Mouse (Mus musculus) embryonic facial prominence, embryonic 14.5 days (tissue): ENCODE measurements around the gene Kif4. TPM values are rescaled to one million over a fixed set of nuclear protein-coding genes. Genes with fewer than 3 reads are reported as not detected.

Experiments used
- ATAC-seq: fragments of 200-750 bp; cut with Nextera tagmentation; 2 replicates; pipeline ENCODE4 v1.8.0; 2017; ENCODE audit warnings: low read depth, moderate number of reproducible peaks, moderate TSS enrichment
- DNase-seq: peaks from one replicate; pipeline ENCODE4 v3.0.0-alpha.2; 2015; ENCODE audit warnings: low spot score
- H3K27ac ChIP-seq: fragments of 300-500 bp; sonication (generic); replicated peaks from 2 replicates; pipeline ENCODE4 v1.5.1; 2014; ENCODE audit warnings: low read depth, mild to moderate bottlenecking, low read length, moderate library complexity
- H3K27me3 ChIP-seq: fragments of 300-500 bp; sonication (generic); replicated peaks from 2 replicates; pipeline ENCODE4 v1.6.1; 2014; ENCODE audit warnings: low read length; ENCODE audit not compliant: control insufficient read depth, insufficient read depth
- H3K36me3 ChIP-seq: fragments of 300-500 bp; sonication (generic); 2 replicates; pipeline ENCODE4 v1.6.1; 2014; ENCODE audit warnings: low read length, mixed read lengths; ENCODE audit not compliant: control insufficient read depth, insufficient read depth
- H3K4me1 ChIP-seq: fragments of 300-500 bp; sonication (generic); 2 replicates; pipeline ENCODE4 v1.6.1; 2014; ENCODE audit warnings: antibody characterized with exemption, low read length; ENCODE audit not compliant: control insufficient read depth, insufficient read depth
- H3K4me2 ChIP-seq: fragments of 300-500 bp; sonication (generic); 2 replicates; pipeline ENCODE4 v1.6.1; 2014; ENCODE audit warnings: low read depth, mild to moderate bottlenecking, low read length, moderate library complexity, mixed read lengths
- H3K4me3 ChIP-seq: fragments of 300-500 bp; sonication (generic); 2 replicates; pipeline ENCODE4 v1.5.1; 2014; ENCODE audit warnings: low read depth, mild to moderate bottlenecking, low read length
- H3K9ac ChIP-seq: fragments of 300-500 bp; sonication (generic); 2 replicates; pipeline ENCODE4 v1.6.1; 2014; ENCODE audit warnings: low read depth, mild to moderate bottlenecking, low read length, moderate library complexity, mixed read lengths
- H3K9me3 ChIP-seq: fragments of 300-500 bp; sonication (generic); 2 replicates; pipeline ENCODE4 v1.6.1; 2016; ENCODE audit warnings: low read length; ENCODE audit not compliant: control insufficient read depth
- WGBS: fragments of 180-500 bp; shearing (Covaris S2); extraction: QIAGEN DNeasy Blood & Tissue Kit; methylation state at CpG from one replicate; pipeline ENCODE4 v1.1.7; 2014; 5-methylcytosine and 5-hydroxymethylcytosine counted together
- polyA plus RNA-seq: library from polyadenylated mRNA; unstranded; fragments of >200 nt; fragmentation: Nextera tagmentation; extraction: Ambion mirVana; gene quantifications from 2 replicates; pipeline ENCODE4 v1.2.1, GENCODE M21; 2014

The Kif4 gene
- polyA plus RNA-seq, 1 experiment from 2014 or later: 21.3 TPM

- H3K9me3 ChIP-seq: no peaks in the 10 kb centered on the region
- H3K27ac ChIP-seq: peak within 1 kb of the TSS; percentile 82
- WGBS: 24% methylated on average over 59 of the region's 62 CpGs
- peak; percentile 100 for ATAC-seq
- no peaks in the 10 kb centered on the region for H3K27me3 ChIP-seq
- 0 out of 2 replicates have a peak, but pooled peaks cover 9% of the 10 kb centered on the region for H3K36me3 ChIP-seq
- H3K4me2 ChIP-seq: peak within 1 kb of the TSS; percentile 68
- H3K4me1 ChIP-seq: 0 out of 2 replicates have a peak, but pooled peaks cover 5% of the 10 kb centered on the region
- peak within 1 kb of the TSS; percentile 70 for H3K9ac ChIP-seq
- peak within 1 kb of the TSS; percentile 57 for H3K4me3 ChIP-seq
- peak; percentile 98 for DNase-seq
Measured at GRCm38 (mm10) chrX:100625802-100626793, 561 bp downstream of the Kif4 start, which contains the start of gene Pdzd11. Gene Pdzd11, minus strand, starts transcription at chrX:100626568.

GRCm38 (mm10) chrX:100629076-100629475 lies 3.5 kb downstream of the Kif4 start:
- no peak for DNase-seq

GRCm38 (mm10) chrX:100638477-100638876 lies 12.9 kb downstream of the Kif4 start:
- Histone ChIP-seq H3K4me2 (no peak overlapping the region), H3K27me3 (peaks cover 6% of the 10 kb centered on the region; the same call in 1 of the 2 replicates), H3K36me3 (peaks cover 3% of the 10 kb centered on the region; the same call in 1 of the 2 replicates), H3K9me3 (no peaks in the 10 kb centered on the region), H3K27ac (no peak overlapping the region), H3K4me1 (no peaks in the 10 kb centered on the region), H3K4me3 (no peak overlapping the region), H3K9ac (no peak overlapping the region)
- ATAC-seq: no peak
- 88% methylated on average over 8 of the region's 8 CpGs for WGBS
- no peak for DNase-seq

More at GRCm38 (mm10) chrX:100629076-100629475, 3.5 kb downstream of the Kif4 start:
- Histone ChIP-seq H3K4me1 (0 out of 2 replicates have a peak, but pooled peaks cover 5% of the 10 kb centered on the region), H3K27me3 (no peaks in the 10 kb centered on the region), H3K9me3 (no peaks in the 10 kb centered on the region), H3K36me3 (0 out of 2 replicates have a peak, but pooled peaks cover under 1% of the 10 kb centered on the region), H3K4me2 (no peak overlapping the region), H3K4me3 (no peak overlapping the region), H3K9ac (no peak overlapping the region), H3K27ac (no peak overlapping the region)
- WGBS: 81% methylated on average over 2 of the region's 2 CpGs
- no peak for ATAC-seq

GRCm38 (mm10) chrX:100652848-100653247 lies 27.3 kb downstream of the Kif4 start:
- no peak for DNase-seq

GRCm38 (mm10) chrX:100664825-100665224 lies 39.3 kb downstream of the Kif4 start:
- Histone ChIP-seq H3K4me3 (no peak overlapping the region), H3K36me3 (no peaks in the 10 kb centered on the region), H3K4me2 (no peak overlapping the region), H3K27me3 (peaks cover 3% of the 10 kb centered on the region; the same call in 1 of the 2 replicates), H3K9ac (no peak overlapping the region), H3K4me1 (no peaks in the 10 kb centered on the region), H3K27ac (no peak overlapping the region), H3K9me3 (no peaks in the 10 kb centered on the region)
- 88% methylated on average over 2 of the region's 2 CpGs for WGBS
- ATAC-seq (no peak), DNase-seq (no peak)

More at GRCm38 (mm10) chrX:100652848-100653247, 27.3 kb downstream of the Kif4 start:
- Histone ChIP-seq H3K27me3 (0 out of 2 replicates have a peak, but pooled peaks cover 5% of the 10 kb centered on the region), H3K9me3 (no peaks in the 10 kb centered on the region), H3K27ac (no peak overlapping the region), H3K9ac (no peak overlapping the region), H3K36me3 (no peaks in the 10 kb centered on the region), H3K4me3 (no peak overlapping the region), H3K4me2 (no peak overlapping the region), H3K4me1 (no peaks in the 10 kb centered on the region)
- no peak for ATAC-seq

GRCm38 (mm10) chrX:100678204-100678603 lies 52.7 kb downstream of the Kif4 start:
- DNase-seq: no peak
- no peaks in the 10 kb centered on the region for H3K4me1 ChIP-seq
- H3K27ac ChIP-seq: no peak overlapping the region
- H3K27me3 ChIP-seq: peaks cover 3% of the 10 kb centered on the region; the same call in 1 of the 2 replicates
- H3K4me2 ChIP-seq: no peak overlapping the region
- peaks cover 21% of the 10 kb centered on the region; the same call in 1 of the 2 replicates for H3K36me3 ChIP-seq
- H3K4me3 ChIP-seq: no peak overlapping the region
- WGBS: 72% methylated on average over 3 of the region's 3 CpGs
- no peak for ATAC-seq
- H3K9ac ChIP-seq: no peak overlapping the region
- H3K9me3 ChIP-seq: no peaks in the 10 kb centered on the region

- H3K27ac ChIP-seq: no peak overlapping the region
- no peaks in the 10 kb centered on the region for H3K4me1 ChIP-seq
- H3K4me3 ChIP-seq: no peak overlapping the region
- no peak overlapping the region for H3K9ac ChIP-seq
- peaks cover 6% of the 10 kb centered on the region; the same call in 1 of the 2 replicates for H3K36me3 ChIP-seq
- H3K9me3 ChIP-seq: no peaks in the 10 kb centered on the region
- peaks cover 16% of the 10 kb centered on the region; the same call in 1 of the 2 replicates for H3K27me3 ChIP-seq
- DNase-seq (no peak), ATAC-seq (no peak)
- WGBS: 37% methylated on average over 3 of the region's 3 CpGs
- H3K4me2 ChIP-seq: no peak overlapping the region
Measured at GRCm38 (mm10) chrX:100686527-100686926, 61.0 kb downstream of the Kif4 start.

- 69% methylated on average over 6 of the region's 6 CpGs for WGBS
- Histone ChIP-seq H3K4me2 (no peak overlapping the region), H3K9ac (no peak overlapping the region), H3K9me3 (no peaks in the 10 kb centered on the region), H3K4me3 (no peak overlapping the region), H3K27me3 (peaks cover 16% of the 10 kb centered on the region; the same call in 1 of the 2 replicates), H3K4me1 (no peaks in the 10 kb centered on the region), H3K27ac (no peak overlapping the region), H3K36me3 (peaks cover 7% of the 10 kb centered on the region; the same call in 1 of the 2 replicates)
- ATAC-seq (no peak), DNase-seq (no peak)
Measured at GRCm38 (mm10) chrX:100687360-100688032, 62.0 kb downstream of the Kif4 start.
